Mouse (Mus musculus): Measurements from ENCODE around the gene H3f3a. TPM values are rescaled to one million over a fixed set of nuclear protein-coding genes. Genes with fewer than 3 reads are reported as not detected.

Gene H3f3a
- total RNA-seq, 2 experiments from 2014 or later: 776 to 797 TPM

GRCm38 (mm10) chr1:180763828-180764227 is 49.9 kb downstream of the H3f3a start:
- DNase-seq (ENCODE audit: low spot score in 2 of 2): peak; percentile 58 to 85

- no peak for DNase-seq (ENCODE audit: low spot score in 2 of 2)
These were observed 50.4 kb downstream of the H3f3a start for GRCm38 (mm10) chr1:180763307-180763706.

GRCm38 (mm10) chr1:180762679-180763078 is 51.1 kb downstream of the H3f3a start:
- DNase-seq (ENCODE audit: low spot score in 2 of 2): no peak

GRCm38 (mm10) chr1:180762180-180762579 is 51.6 kb downstream of the H3f3a start:
- DNase-seq (ENCODE audit: low spot score in 2 of 2): no peak

GRCm38 (mm10) chr1:180757956-180758520 is 55.7 kb downstream of the H3f3a start:
- DNase-seq (ENCODE audit: low spot score in 2 of 2): no peak

GRCm38 (mm10) chr1:180757252-180757955 is 56.3 kb downstream of the H3f3a start:
- no peak for DNase-seq (ENCODE audit: low spot score in 2 of 2)

GRCm38 (mm10) chr1:180756711-180757110 is 57.0 kb downstream of the H3f3a start:
- no peak for DNase-seq (ENCODE audit: low spot score in 2 of 2)

- DNase-seq (ENCODE audit: low spot score in 2 of 2): no peak
These were observed 59.4 kb downstream of the H3f3a start for GRCm38 (mm10) chr1:180754376-180754775.

- DNase-seq (ENCODE audit: low spot score in 2 of 2): no peak
These were observed 61.6 kb downstream of the H3f3a start for GRCm38 (mm10) chr1:180752115-180752514.

Other genes with a start within 250 kb of the H3f3a start
- 10 to 100 TPM; 81.5 to 86.3 TPM for gene Parp1, start 245.0 kb downstream of the H3f3a start, total RNA-seq (2021)
- gene Lin9, start 172.8 kb downstream of the H3f3a start, total RNA-seq (2021): 1 to 10 TPM; 7.8 to 8.6 TPM
- gene Mixl1, start 116.9 kb downstream of the H3f3a start, total RNA-seq (2021): not detected
- gene Acbd3, start 87.9 kb downstream of the H3f3a start, total RNA-seq (2021): 10 to 100 TPM; 36.1 to 36.9 TPM
- gene Sde2, start 37.2 kb upstream of the H3f3a start, total RNA-seq (2021): 10 to 100 TPM; 18.5 to 20.0 TPM
- not detected for gene Lefty2, start 79.2 kb upstream of the H3f3a start, total RNA-seq (2021)
- 10 to 100 TPM; 24.1 to 27.0 TPM for gene Pycr2, start 90.3 kb upstream of the H3f3a start, total RNA-seq (2021)
- 1 to 10 TPM in 1 of 2 experiments, under 1 TPM in 1; 0.96 to 1.5 TPM for gene Lefty1, start 121.1 kb upstream of the H3f3a start, total RNA-seq (2021)
- 10 to 100 TPM; 15.3 to 17.3 TPM for gene Tmem63a, start 128.4 kb upstream of the H3f3a start, total RNA-seq (2021)
- 10 to 100 TPM; 29.3 to 31.4 TPM for gene Ephx1, start 207.0 kb upstream of the H3f3a start, total RNA-seq (2021)
- gene 9130409I23Rik, start 237.3 kb upstream of the H3f3a start, total RNA-seq (2021): not detected

All from gastrocnemius, postnatal 4 days (tissue).